ENCODE assay signal across 34 mouse cellular contexts in genomic region chr7:139477748-139478147, GRCm38 (mm10).
"Had no signal": no experiment of that assay in that cellular context is flagged by ENCODE, and none has a peak within 500 bp of the region (broad histone marks: within the 10 kb centered on the region; RNA-seq: fewer than 3 reads in every experiment).

No protein-coding gene starts in this region.

- DNase-seq: heart, postnatal 10 days; heart, postnatal 14 days; heart, postnatal 36 days; heart, postnatal 4 days; kidney, adult 11 months; kidney, adult 18-20 months; kidney, adult 2 months; kidney, adult 8-10 months; kidney, adult 9 months; kidney, postnatal 10 days; kidney, postnatal 14 days; kidney, postnatal 25 days; kidney, postnatal 36 days; kidney, postnatal 4 days; layer of hippocampus, adult 9-11 months; layer of hippocampus, postnatal 36 days had no signal

- H3K9me3 ChIP-seq: heart, embryonic 12.5 days; heart, embryonic 13.5 days; heart, embryonic 15.5 days; hindbrain, embryonic 10.5 days; hindbrain, embryonic 12.5 days; hindbrain, embryonic 13.5 days; hindbrain, embryonic 15.5 days; intestine, embryonic 15.5 days; kidney, embryonic 15.5 days had no signal

- H3K4me1 ChIP-seq: hindbrain, embryonic 13.5 days had no signal

- H3K4me3 ChIP-seq: heart, embryonic 12.5 days; heart, embryonic 13.5 days; heart, embryonic 15.5 days; hindbrain, embryonic 10.5 days; hindbrain, embryonic 12.5 days; hindbrain, embryonic 13.5 days; hindbrain, embryonic 15.5 days; intestine, embryonic 15.5 days; kidney, embryonic 15.5 days; layer of hippocampus, adult 2 months; left cerebral cortex, adult 2 months had no signal

- H3K27me3 ChIP-seq: heart, embryonic 12.5 days; heart, embryonic 13.5 days; heart, embryonic 15.5 days; hindbrain, embryonic 12.5 days; hindbrain, embryonic 15.5 days; intestine, embryonic 15.5 days; kidney, embryonic 15.5 days had no signal

- H3K27ac ChIP-seq: heart, embryonic 13.5 days; heart, embryonic 15.5 days; hindbrain, embryonic 10.5 days; hindbrain, embryonic 12.5 days; hindbrain, embryonic 13.5 days; hindbrain, embryonic 14.5 days; hindbrain, embryonic 15.5 days; hindbrain, postnatal 0 days; intestine, embryonic 15.5 days; kidney, embryonic 15.5 days; kidney, postnatal 0 days; layer of hippocampus, adult 2 months; left cerebral cortex, adult 2 months had no signal

- H3K9ac ChIP-seq: heart, embryonic 12.5 days; heart, embryonic 13.5 days; heart, embryonic 15.5 days; hindbrain, embryonic 13.5 days; hindbrain, embryonic 14.5 days; hindbrain, embryonic 15.5 days; intestine, embryonic 15.5 days; kidney, embryonic 15.5 days had no signal

- ATAC-seq: hindbrain, embryonic 16.5 days; hindbrain, postnatal 0 days; inflammation-experienced regulatory T-cells, adult 6 months; intestine, embryonic 15.5 days; intestine, embryonic 16.5 days; intestine, postnatal 0 days had no signal

- H3K4me2 ChIP-seq: heart, embryonic 12.5 days; heart, embryonic 13.5 days; heart, embryonic 15.5 days; hindbrain, embryonic 12.5 days; hindbrain, embryonic 13.5 days; hindbrain, embryonic 14.5 days; hindbrain, embryonic 15.5 days; intestine, embryonic 15.5 days; kidney, embryonic 15.5 days had no signal

- H3K36me3 ChIP-seq: hindbrain, embryonic 15.5 days had no signal
